Mouse (Mus musculus) erythroblast, embryonic 14.5 days (primary cell): ENCODE results near the gene Ano6.

Source experiments
- GATA1 ChIP-seq: IDR thresholded peaks from 2 replicates; pipeline ENCODE4 v1.6.1; 2012; ENCODE audit warnings: low read length, inconsistent platforms, mixed read lengths
- TAL1 ChIP-seq: IDR thresholded peaks from 3 replicates; pipeline ENCODE4 v1.6.1; 2012; ENCODE audit warnings: low read length, inconsistent platforms, mixed read lengths

- TF ChIP-seq TAL1 (no peak), GATA1 (no peak)
Observed at GRCm38 (mm10) chr15:95868172-95868571, 77.5 kb downstream of the Ano6 start.
